Mouse (Mus musculus): ENCODE measurements around the gene Grpel1.

Gene Grpel1

DNA sequence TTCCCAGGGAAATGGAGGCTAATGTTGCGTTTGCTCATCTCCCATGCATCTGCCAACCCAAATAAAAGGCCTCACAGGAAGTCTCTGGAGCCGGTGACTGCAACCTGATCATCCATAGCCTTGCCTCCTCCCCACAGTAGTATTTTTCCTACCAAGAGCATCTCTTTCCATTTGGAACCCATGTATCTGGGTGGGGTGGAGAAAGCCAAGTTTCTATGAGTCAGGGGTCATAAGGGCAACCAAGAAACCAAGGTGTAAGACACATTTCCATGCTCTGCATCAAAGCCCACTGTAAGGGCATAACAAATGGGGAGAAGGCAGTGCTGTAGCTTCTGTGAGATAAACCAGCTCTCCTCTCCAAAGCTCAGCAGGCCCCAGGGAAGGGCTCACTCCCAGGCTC lies 3.6 kb upstream of the Grpel1 start:
- DNase-seq (ENCODE audit: low spot score) = no peak

- peak; percentile 71 for DNase-seq (ENCODE audit: low spot score)
Measured at GRCm38 (mm10) chr5:36462810-36463209, 2.0 kb upstream of the Grpel1 start.

DNA sequence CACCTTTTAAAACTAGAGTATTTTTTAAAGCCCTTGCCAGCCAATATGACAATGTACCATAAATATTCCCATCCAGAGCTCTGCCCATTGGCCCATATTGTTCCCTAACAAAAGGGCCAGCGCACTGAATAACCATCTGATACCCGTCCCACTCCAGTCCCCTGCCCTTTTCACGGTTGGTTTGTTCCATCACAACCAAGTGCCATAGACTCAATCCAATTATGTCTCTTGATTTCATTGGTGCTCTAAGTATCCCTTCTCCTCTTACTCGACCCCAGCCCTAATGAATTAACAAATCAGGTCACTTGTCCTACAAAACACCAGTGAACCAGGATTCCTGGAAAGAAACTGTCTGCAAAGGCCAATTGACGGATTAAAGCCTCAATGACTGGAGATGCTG lies 1.4 kb upstream of the Grpel1 start:
- DNase-seq (ENCODE audit: low spot score) = no peak

GRCm38 (mm10) chr5:36465889-36466288 lies 1.1 kb downstream of the Grpel1 start:
- no peak for DNase-seq (ENCODE audit: low spot score)

GRCm38 (mm10) chr5:36471206-36471605 lies 6.4 kb downstream of the Grpel1 start:
- no peak for DNase-seq (ENCODE audit: low spot score)

DNA sequence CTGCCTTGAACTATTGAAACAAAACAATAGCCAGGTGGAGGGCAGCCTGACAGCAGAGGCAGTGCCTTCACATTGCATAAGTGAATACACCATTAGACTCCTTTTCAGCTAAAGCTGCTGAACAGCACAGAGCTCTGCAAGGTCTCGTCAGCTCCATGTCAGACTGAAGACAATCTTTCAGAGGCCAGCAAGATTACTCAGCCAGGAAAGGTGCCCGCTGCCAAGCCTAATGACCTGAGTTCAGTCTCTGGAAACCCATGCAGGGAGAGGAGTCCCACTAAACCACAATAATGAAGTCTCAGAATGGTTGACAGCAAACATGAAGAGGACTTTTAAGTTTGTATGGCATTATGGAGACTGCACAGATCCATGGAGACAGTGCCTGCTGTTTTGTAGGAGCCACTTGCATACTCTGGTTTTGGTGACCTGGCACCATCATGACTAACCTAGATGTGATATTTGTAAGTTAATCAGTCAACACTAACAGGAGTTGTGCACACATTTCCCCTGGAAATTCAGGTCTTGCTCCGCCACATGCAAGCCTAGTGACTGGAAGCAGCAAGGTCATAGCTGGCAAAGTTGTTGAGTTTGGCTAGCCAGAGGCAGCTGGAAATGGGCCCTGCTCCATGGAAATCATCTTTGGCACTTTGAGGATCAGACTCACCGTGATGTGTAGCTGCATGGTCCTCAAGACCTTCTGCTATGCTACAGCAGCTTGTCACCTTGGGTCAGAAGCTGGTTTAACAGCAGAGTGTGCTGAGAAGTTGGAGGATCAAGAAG lies 8.3 kb downstream of the Grpel1 start:
- no peak for DNase-seq (ENCODE audit: low spot score)

DNA sequence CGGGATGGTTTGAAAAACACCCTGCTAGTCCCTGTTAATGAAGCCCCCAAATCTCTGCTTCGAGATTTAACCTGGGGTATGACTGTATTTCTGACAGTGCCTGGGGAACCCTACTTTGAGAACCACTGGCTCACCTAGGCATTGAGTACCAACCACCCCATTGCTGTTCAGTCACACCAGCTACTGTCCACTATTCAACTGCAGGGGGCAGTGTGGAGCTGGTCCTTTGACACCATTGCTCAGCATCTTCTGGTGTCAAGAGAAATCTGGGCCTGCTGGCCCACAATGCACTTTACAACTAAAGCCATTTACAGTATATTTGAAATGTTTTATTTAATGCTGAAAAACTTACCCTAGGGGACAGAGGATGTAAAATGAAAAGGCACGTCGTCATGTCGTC lies 9.5 kb downstream of the Grpel1 start:
- peak; percentile 47 for DNase-seq (ENCODE audit: low spot score)

DNA sequence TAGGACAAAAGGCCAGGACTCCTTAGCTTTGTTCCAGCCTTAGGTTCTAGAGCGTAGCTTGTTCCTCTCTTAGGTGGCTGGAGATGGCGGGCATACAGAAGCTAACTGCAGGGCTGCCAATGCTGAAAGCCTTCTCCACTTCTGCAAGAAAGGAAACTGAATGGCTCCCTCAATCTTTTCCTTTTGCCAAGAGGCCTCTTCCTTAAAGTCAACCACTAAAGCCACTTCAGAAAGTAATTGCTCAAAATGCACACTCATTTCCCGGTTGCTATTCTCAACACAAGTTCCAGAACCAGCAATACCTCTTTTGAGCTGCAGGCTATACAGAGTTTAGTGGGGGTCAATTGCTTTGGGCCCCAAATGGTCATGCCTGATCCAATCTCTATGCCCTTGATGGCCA lies 12.7 kb downstream of the Grpel1 start:
- no peak for DNase-seq (ENCODE audit: low spot score)

GRCm38 (mm10) chr5:36478540-36479420 lies 14.0 kb downstream of the Grpel1 start:
- DNase-seq (ENCODE audit: low spot score) = no peak

DNA sequence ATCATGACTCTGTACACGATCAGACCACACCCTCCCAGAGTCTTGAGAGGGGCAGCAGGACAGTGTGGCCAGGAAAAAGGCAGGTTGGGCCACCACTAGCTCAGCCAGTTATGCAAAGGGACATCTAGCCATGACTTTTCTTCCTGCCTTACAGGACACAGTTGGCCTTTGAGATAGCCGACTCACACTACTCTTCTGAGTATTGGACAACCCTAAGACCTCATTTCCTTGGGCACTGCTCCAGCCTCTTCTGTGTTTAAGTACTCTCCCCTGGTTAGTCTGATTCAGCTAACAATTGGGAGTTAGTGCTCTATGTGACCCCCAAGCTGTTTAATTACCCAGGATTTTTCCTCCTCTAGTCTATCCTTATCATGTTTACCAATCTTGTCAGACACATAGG lies 14.9 kb downstream of the Grpel1 start:
- no peak for DNase-seq (ENCODE audit: low spot score)

GRCm38 (mm10) chr5:36480398-36480797 lies 15.6 kb downstream of the Grpel1 start:
- no peak for DNase-seq (ENCODE audit: low spot score)

DNA sequence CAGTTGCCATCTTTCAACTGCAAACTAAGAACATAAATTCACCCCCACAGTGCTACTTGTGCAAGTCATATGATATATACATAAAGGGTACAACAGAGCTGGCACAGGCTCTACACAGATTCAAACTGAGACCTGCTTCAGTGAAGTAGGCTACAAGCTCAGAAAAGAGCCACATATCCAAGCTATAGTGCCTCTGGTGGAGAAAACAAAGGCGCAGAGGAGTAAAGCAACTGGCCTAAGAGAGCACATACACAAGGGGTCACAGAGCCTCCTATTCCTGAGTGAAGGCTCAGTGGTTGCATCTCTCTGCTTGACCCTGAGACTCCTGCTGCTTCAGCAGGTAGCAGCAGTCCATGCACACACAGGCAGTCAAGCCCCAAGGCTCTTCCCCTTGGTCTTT lies 16.3 kb downstream of the Grpel1 start:
- no peak for DNase-seq (ENCODE audit: low spot score)

DNA sequence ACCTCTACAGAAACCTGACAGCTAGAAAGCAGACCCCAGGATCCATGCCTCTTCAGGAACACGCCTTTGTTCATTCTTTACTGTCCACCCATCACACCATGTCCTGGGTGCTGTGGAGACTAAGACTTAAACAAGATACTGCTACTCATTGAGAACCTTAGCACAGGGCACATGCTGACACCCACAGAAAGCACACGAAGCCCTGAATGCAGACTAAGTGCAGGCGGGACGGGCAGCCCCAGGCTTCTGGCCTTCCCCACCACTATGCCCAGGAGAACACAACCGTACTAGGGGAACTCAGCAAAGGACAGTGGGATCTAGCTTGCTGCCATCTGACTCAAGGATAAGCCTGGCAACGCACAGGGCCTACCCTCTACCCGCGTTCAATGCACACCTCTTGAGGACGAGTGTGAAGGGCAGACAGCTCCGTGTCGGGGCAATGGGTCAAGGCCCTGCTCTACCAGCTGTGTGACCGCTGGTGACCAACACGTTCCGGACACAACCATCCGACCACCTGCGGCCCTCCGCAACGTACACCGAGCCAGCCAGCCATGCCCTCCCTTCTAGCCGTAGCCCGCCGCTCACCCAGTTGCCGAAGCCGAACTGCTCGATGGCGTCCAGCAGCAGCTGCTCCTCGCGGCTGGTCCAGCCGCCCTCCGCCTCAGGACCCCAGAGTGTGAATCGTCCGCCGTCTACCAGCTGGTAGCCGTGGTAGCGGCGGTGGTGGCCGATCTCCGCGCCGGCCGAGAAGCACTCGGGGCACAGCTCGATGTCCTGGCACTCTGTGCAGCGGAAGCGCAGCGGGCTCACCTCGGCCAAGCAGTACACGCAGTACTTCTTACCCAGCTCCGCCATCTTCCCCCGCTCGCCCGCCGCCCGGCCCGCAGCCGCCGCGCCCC lies 18.7 kb downstream of the Grpel1 start:
- DNase-seq (ENCODE audit: low spot score) = no peak

DNA sequence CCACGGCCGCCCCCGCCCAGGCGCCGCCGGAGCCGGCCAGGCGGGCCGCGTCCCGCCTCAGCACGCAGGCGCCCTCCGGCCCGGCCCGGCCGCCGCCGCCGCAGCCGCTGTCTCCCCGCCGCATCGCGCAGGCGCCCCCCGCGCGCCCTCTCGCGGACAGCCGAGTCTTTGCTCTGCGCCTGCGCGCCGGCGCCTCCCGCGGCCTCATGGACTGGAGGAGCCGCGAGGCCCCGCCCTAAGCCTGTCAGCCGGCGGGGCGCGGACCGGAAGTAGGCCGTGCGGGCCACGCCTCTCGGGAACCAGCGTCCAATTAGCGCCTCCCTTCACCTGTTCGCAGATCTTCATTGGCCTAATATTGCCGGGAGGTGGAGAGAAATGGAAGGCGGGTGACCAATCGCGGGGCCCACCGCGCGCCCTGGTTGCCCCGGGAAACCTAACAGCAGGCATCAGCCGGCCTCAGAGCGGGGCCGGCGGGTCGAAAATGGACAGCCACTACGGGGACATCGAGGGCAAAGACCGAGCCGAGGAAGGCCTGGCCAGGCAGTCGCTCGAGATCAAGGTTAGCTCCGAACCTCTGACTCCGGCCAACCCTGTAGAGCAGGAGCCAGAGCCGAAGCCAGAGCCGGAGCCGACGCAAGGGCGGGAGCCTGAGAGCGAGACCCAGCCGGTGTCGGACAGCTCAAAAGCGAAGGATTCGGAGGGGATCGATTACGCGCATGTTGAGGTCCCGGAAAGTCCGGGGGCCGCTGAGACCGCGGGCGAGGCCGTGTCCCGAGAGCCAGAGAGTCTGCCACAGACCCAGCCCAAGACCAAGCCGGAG lies 19.6 kb downstream of the Grpel1 start, which contains the start of the genes Tada2b and Ccdc96:
Tada2b (minus strand) TSS at position 115 of the 820 bp plus-strand sequence.
Ccdc96 (plus strand) TSS at position 418 of the 820 bp plus-strand sequence.
- peak; percentile 92 for DNase-seq (ENCODE audit: low spot score)

DNA sequence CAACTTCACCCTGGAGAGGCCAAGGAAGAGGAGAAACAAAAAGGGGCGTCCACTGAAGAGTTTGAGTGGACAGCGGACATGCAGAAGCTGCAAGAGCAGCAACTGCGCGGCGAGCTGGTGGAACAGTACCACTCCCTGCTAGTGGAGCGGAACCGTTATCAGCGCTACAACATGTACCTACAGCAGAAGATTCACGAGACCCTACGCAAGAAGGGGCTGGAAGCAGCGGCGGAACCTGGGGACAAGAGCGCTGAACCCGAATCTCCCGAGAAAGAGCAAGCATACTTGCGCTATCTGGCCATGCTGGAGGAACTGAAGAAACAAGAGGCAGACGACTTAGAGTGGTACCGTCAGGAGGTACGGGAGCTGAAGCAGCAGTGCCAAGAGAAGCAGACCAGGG lies 20.5 kb downstream of the Grpel1 start:
- no peak for DNase-seq (ENCODE audit: low spot score)

- no peak for DNase-seq (ENCODE audit: low spot score)
Measured at GRCm38 (mm10) chr5:36489225-36489624, 24.4 kb downstream of the Grpel1 start.

DNA sequence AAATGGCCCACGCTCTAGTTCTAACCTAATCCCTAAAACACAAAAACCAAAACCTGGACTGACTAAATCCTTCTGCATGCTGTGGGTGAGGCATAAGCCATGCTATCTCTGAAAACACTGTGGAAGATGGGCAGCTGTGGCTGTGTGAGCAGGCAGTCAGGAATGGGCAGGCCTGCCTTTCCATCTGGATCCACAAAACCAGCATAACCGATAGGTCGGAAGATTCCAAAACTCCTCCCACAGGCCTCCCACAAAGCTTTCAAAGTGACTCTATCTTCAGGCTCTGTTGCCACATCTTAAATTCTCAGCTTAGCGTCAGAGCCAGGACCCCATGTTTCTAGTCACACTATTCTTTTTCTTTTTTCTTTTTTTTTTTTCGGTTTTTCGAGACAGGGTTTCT lies 29.1 kb downstream of the Grpel1 start:
- no peak for DNase-seq (ENCODE audit: low spot score)

GRCm38 (mm10) chr5:36494709-36495108 lies 29.9 kb downstream of the Grpel1 start:
- no peak for DNase-seq (ENCODE audit: low spot score)

GRCm38 (mm10) chr5:36505235-36505634 lies 40.4 kb downstream of the Grpel1 start:
- DNase-seq (ENCODE audit: low spot score) = no peak

DNA sequence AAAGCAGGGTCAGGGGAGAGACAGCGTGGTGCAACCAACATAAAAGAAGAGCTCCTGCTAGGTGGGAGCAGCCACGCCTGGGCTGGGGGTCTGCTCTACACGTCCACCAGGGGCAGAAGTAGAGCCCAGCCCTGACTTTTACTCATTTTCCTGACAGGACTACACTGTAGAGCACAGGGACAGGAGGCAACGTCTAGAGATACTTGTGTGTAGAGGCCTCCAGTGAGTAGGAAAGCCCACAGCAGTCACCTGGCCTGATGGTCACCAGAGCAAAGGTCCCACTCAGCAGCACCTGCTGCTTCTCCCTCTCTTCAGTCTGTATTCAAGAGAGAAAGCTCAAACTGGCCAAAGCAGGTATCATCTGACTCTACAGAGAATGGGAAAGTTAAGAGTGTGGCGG lies 40.8 kb downstream of the Grpel1 start:
- DNase-seq (ENCODE audit: low spot score) = no peak

GRCm38 (mm10) chr5:36508351-36508750 lies 43.6 kb downstream of the Grpel1 start:
- no peak for DNase-seq (ENCODE audit: low spot score)
